Mouse (Mus musculus) heart, postnatal 36 days (tissue): ENCODE measurements around the gene Rbm7. TPM values are rescaled to one million over a fixed set of nuclear protein-coding genes. Genes with fewer than 3 reads are reported as not detected.

Source experiments
- DNase-seq, 2 experiments: peaks; one replicate each; pipeline ENCODE4 v3.0.0; 2021 to 2022
- intact Hi-C: fragments of 180-260 bp; cut with DNase I; formaldehyde crosslinking; loops from one replicate; pipeline ENCODE4 v1.15.1; 2025
- microRNA-seq, 2 experiments: library from miRNA; unstranded; fragments of <30 nt; microRNA quantifications; one replicate each; pipeline ENCODE4 v1.2.0; 2021; ENCODE audit warnings: borderline number of aligned reads in 2 of 2
- total RNA-seq, 2 experiments: library from RNA; stranded (reverse); gene quantifications; 2 replicates each; pipeline ENCODE4 v1.2.3; 2021

The Rbm7 gene
- total RNA-seq, 2 experiments from 2014 or later: 24.0 to 24.1 TPM

- intact Hi-C loops: no loop called here
- no peak for DNase-seq
These were observed 51.2 kb downstream of the Rbm7 start for GRCm38 (mm10) chr9:48443873-48444272.

Small RNA genes lying within 50 kb of the gene (microRNA-seq; reads per million reads assigned to microRNA genes)
- 0 reads per million in 2 experiments for gene Gm23653

Other genes with a start within 250 kb of the Rbm7 start
- gene Nxpe2, start 141.8 kb downstream of the Rbm7 start, total RNA-seq: 1 to 10 TPM; 1.2 to 1.7 TPM
- gene Rexo2, start 14.7 kb downstream of the Rbm7 start, total RNA-seq: 10 to 100 TPM; 62.4 to 67.1 TPM
- 10 to 100 TPM; 28.3 to 33.0 TPM for gene Gm5617, start 143 bp upstream of the Rbm7 start, total RNA-seq
- gene Nnmt, start 109.9 kb upstream of the Rbm7 start, total RNA-seq: 1 to 10 TPM; 4.2 to 4.6 TPM